Mouse (Mus musculus) E14TG2a.4 (cell line): ENCODE measurements at regions not wholly inside any gene's neighbourhood (a gene's known extent, or its start where the extent isn't known, plus 50 kb on each side); places are given as distances from the start of the nearest gene placed in this dataset.

Experiments
- CTCF ChIP-seq: conservative IDR thresholded peaks from 2 replicates; pipeline ENCODE4 v1.5.1; 2014; ENCODE audit warnings: low read length
- NANOG ChIP-seq: IDR thresholded peaks from 2 replicates; pipeline ENCODE4 v1.6.1; 2014; ENCODE audit warnings: borderline replicate concordance, low read length, mixed read lengths
- POU5F1 ChIP-seq: IDR thresholded peaks from 2 replicates; pipeline ENCODE4 v1.6.1; 2014; ENCODE audit warnings: low read length, borderline replicate concordance

DNA sequence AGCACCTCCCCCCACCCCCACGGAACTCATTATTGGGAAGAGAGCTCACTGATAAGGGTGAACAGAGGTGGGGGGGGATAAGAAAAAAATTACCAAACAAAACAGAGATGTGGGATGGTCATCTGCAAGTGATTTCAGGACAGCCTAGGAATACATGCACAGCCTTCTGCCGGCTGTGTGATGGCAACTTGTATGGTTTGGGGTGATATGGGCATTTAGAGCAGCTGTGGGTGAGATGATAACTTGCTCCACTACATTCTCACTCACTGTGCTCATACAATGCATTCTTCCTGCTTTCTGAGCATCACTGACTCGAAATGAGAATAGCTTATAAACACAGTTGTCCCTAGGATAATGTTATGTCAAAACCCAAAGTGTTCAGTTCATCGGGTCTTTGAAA lies 443.8 kb downstream of the Tmem135 start:
- TF ChIP-seq POU5F1 (no peak), CTCF (no peak), NANOG (no peak)
